Mouse (Mus musculus) small intestine, adult 2 months (tissue): ENCODE results near the gene Rtraf. TPM values are rescaled to one million over a fixed set of nuclear protein-coding genes. Genes with fewer than 3 reads are reported as not detected.
A peak's percentile ranks its signal among the peaks of the same experiment; 100 is the strongest.

Experiments used
- H3K27ac ChIP-seq: fragments of 200-500 bp; 2 replicates; pipeline ENCODE4 v1.5.1; 2012; ENCODE audit warnings: low read depth, low read length, control low read depth, inconsistent platforms; ENCODE audit not compliant: insufficient read depth
- H3K27me3 ChIP-seq: fragments of 200-500 bp; 2 replicates; pipeline ENCODE4 v1.6.1; 2012; ENCODE audit warnings: mild to moderate bottlenecking, moderate library complexity, low read length, inconsistent platforms; ENCODE audit not compliant: control insufficient read depth, insufficient read depth
- H3K36me3 ChIP-seq: fragments of 200-500 bp; 2 replicates; pipeline ENCODE4 v1.6.1; 2012; ENCODE audit warnings: mild to moderate bottlenecking, low read length, control low read depth, inconsistent platforms; ENCODE audit not compliant: control insufficient read depth, insufficient read depth
- H3K4me1 ChIP-seq: fragments of 200-500 bp; 2 replicates; pipeline ENCODE4 v1.6.1; 2012; ENCODE audit warnings: low read length, inconsistent platforms, mixed read lengths; ENCODE audit not compliant: control insufficient read depth, insufficient read depth, insufficient read length
- H3K4me3 ChIP-seq: fragments of 200-500 bp; 2 replicates; pipeline ENCODE4 v1.5.1; 2012; ENCODE audit warnings: low read depth, mild to moderate bottlenecking, control low read depth, inconsistent platforms, low read length, moderate library complexity
- CTCF ChIP-seq: fragments of 200-500 bp; IDR thresholded peaks from 2 replicates; pipeline ENCODE4 v1.5.1; 2012; ENCODE audit warnings: low read depth, mild to moderate bottlenecking, control low read depth, inconsistent platforms, low read length, moderate library complexity, mixed read lengths; ENCODE audit not compliant: insufficient replicate concordance, insufficient read length; ENCODE audit errors: extremely low read depth
- POLR2A ChIP-seq: fragments of 200-500 bp; IDR thresholded peaks from 2 replicates; pipeline ENCODE4 v1.6.1; 2012; ENCODE audit warnings: low read depth, mild to moderate bottlenecking, control low read depth, inconsistent platforms, low read length, moderate library complexity
- WGBS: fragments of 180-500 bp; shearing (Covaris S2); methylation state at CpG from one replicate; pipeline ENCODE4 v1.1.7; 2018; 5-methylcytosine and 5-hydroxymethylcytosine counted together
- polyA plus RNA-seq: library from polyadenylated mRNA; depleted of rRNA; stranded (reverse); fragments of >200 nt; gene quantifications from 2 replicates; pipeline ENCODE4 v1.2.3, GENCODE M21; 2012

Gene Rtraf
- polyA plus RNA-seq, 1 experiment, result 17.5 TPM

GRCm38 (mm10) chr14:19796541-19797304, 26.9 kb downstream of the Rtraf start:
- no peak for TF ChIP-seq POLR2A
- no peak for TF ChIP-seq CTCF
- Histone ChIP-seq H3K27me3 (no peaks in the 10 kb centered on the region), H3K4me3 (no peak overlapping the region), H3K27ac (no peak overlapping the region), H3K4me1 (no peaks in the 10 kb centered on the region), H3K36me3 (no peaks in the 10 kb centered on the region)
- 71% methylated on average over 18 of the region's 18 CpGs for WGBS

- Histone ChIP-seq H3K36me3 (peaks cover 2% of the 10 kb centered on the region; the same call in 1 of the 2 replicates), H3K4me1 (no peaks in the 10 kb centered on the region), H3K27ac (no peak overlapping the region), H3K27me3 (no peaks in the 10 kb centered on the region), H3K4me3 (no peak overlapping the region)
- TF ChIP-seq POLR2A (no peak), CTCF (no peak)
- 68% methylated on average over 4 of the region's 4 CpGs for WGBS
Measured at GRCm38 (mm10) chr14:19794881-19795280, 28.7 kb downstream of the Rtraf start.

GRCm38 (mm10) chr14:19788443-19788842, 35.2 kb downstream of the Rtraf start:
- WGBS, result 38% methylated on average over 1 of the region's 1 CpGs

GRCm38 (mm10) chr14:19785797-19786588, 37.6 kb downstream of the Rtraf start:
- WGBS, result 86% methylated on average over 9 of the region's 9 CpGs
- Histone ChIP-seq H3K4me3 (no peak overlapping the region), H3K27me3 (no peaks in the 10 kb centered on the region), H3K4me1 (no peaks in the 10 kb centered on the region), H3K27ac (no peak overlapping the region), H3K36me3 (no peaks in the 10 kb centered on the region)
- TF ChIP-seq CTCF (no peak), POLR2A (no peak)

More at GRCm38 (mm10) chr14:19788443-19788842, 35.2 kb downstream of the Rtraf start:
- Histone ChIP-seq H3K27ac (no peak overlapping the region), H3K36me3 (peaks cover 2% of the 10 kb centered on the region; the same call in 1 of the 2 replicates), H3K4me1 (no peaks in the 10 kb centered on the region), H3K4me3 (no peak overlapping the region), H3K27me3 (no peaks in the 10 kb centered on the region)
- no peak for TF ChIP-seq POLR2A
- TF ChIP-seq CTCF, result no peak

- Histone ChIP-seq H3K4me3 (no peak overlapping the region), H3K27me3 (no peaks in the 10 kb centered on the region), H3K4me1 (peaks cover 6% of the 10 kb centered on the region; the same call in 1 of the 2 replicates), H3K36me3 (no peaks in the 10 kb centered on the region), H3K27ac (no peak overlapping the region)
- no peak for TF ChIP-seq CTCF
- TF ChIP-seq POLR2A, result no peak
- 90% methylated on average over 13 of the region's 13 CpGs for WGBS
Measured at GRCm38 (mm10) chr14:19777945-19778344, 45.7 kb downstream of the Rtraf start.

- Histone ChIP-seq H3K27me3 (no peaks in the 10 kb centered on the region), H3K4me1 (peaks cover 6% of the 10 kb centered on the region; the same call in 1 of the 2 replicates), H3K4me3 (no peak overlapping the region), H3K36me3 (no peaks in the 10 kb centered on the region), H3K27ac (no peak overlapping the region)
- no peak for TF ChIP-seq POLR2A
- TF ChIP-seq CTCF, result no peak
- 89% methylated on average over 6 of the region's 6 CpGs for WGBS
Measured at GRCm38 (mm10) chr14:19777365-19777764, 46.3 kb downstream of the Rtraf start.

- Histone ChIP-seq H3K4me1 (peaks cover 6% of the 10 kb centered on the region; the same call in 1 of the 2 replicates), H3K4me3 (no peak overlapping the region), H3K36me3 (no peaks in the 10 kb centered on the region), H3K27ac (peak overlapping the region; percentile 38; the same call in 1 of the 2 replicates), H3K27me3 (no peaks in the 10 kb centered on the region)
- WGBS, result 54% methylated on average over 6 of the region's 6 CpGs
- TF ChIP-seq CTCF (peak; percentile 70; the same call in 1 of the 2 replicates), POLR2A (no peak)
Measured at GRCm38 (mm10) chr14:19776890-19777289, 46.7 kb downstream of the Rtraf start.
